Mouse (Mus musculus): Measurements from ENCODE around the gene Olfr998. TPM values are rescaled to one million over a fixed set of nuclear protein-coding genes. Genes with fewer than 3 reads are reported as not detected.
"Not testable (repeated sequence)": the region's sequence is repeated elsewhere in the genome, so short reads cannot be mapped to it uniquely, and the experiment has no call there.

Gene Olfr998
- polyA plus RNA-seq (2015; fragmentation: Nextera tagmentation; extraction: Ambion mirVana), result not detected in 2 replicates

DNA sequence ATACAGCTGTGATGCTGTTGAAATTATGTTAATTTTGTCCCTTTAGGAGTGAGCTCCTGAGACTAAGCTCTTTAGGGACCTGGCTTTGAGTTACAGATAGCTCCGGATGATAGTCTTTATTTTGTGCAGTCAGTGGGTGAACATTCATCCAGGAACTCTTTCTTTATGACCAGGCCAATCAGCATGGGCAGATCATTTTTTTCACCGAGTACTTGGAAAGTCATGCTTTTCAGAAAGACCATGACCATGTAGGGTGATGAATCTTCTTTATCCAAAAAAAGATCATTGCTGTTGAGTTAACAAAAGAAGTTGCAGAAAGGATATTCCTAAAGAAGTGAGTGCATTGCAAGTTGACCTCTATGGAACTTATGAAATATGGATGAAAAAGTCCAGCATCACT, at the start of gene Olfr998:
TSS of gene Olfr998 (plus strand) at position 301 of the 400 bp plus-strand sequence.
- not testable (repeated sequence) for H3K4me3 ChIP-seq; H3K4me2 ChIP-seq; H3K27me3 ChIP-seq; H3K9ac ChIP-seq; H3K36me3 ChIP-seq; ATAC-seq (ENCODE audit: low read depth); H3K9me3 ChIP-seq; H3K27ac ChIP-seq (replicated peaks); H3K4me1 ChIP-seq (replicated peaks)
- WGBS, result 89% methylated on average over 2 of the region's 2 CpGs

DNA sequence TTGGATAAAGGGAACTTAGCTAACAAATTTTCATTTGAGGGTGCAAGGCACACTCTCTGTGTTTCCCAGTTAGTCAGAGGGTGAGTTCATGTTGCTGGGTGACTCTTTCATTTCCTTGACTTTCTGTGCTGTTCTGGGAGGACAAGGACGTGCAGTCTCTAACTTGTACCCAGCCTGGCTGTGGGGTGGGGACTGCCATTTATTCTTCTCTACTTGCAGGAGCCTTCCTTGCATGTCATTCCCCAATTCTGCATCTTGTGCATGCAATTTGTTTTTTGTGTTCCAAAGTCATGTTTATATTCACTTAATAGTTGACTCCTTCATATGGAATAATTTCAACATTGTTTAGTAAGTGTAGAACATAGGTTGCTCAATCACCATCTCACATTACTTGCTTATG, 33.9 kb upstream of the Olfr998 start:
- no peaks in the 10 kb centered on the region for H3K4me1 ChIP-seq (replicated peaks)
- ATAC-seq (ENCODE audit: low read depth), result no peak

DNA sequence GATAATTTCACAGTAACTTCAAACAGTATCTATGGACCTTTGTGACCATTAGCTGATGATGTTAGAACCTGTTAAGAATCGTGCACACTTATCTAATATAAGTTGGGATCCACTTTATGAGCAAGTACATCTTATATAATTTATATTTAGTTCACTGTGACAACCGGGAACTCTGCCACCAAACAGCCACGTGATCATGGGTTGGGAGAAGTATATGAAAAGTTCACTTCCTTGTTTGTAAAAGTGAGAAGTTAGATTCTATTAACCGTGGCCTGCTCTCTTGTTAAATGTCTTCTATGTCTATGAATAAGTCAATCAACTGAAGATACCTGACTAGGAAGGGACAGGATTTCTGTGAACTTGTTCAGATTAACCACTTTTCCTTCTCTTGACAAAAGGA, 28.5 kb upstream of the Olfr998 start:
- Histone ChIP-seq H3K4me2 (no peak overlapping the region), H3K27ac (replicated peaks) (no peak overlapping the region), H3K9me3 (no peaks in the 10 kb centered on the region), H3K36me3 (no peaks in the 10 kb centered on the region), H3K27me3 (no peaks in the 10 kb centered on the region), H3K4me3 (no peak overlapping the region), H3K4me1 (replicated peaks) (no peaks in the 10 kb centered on the region), H3K9ac (no peak overlapping the region)
- ATAC-seq (ENCODE audit: low read depth), result no peak
- 73% methylated on average over 4 of the region's 4 CpGs for WGBS

More for the DNA sequence above, 33.9 kb upstream of the Olfr998 start:
- Histone ChIP-seq H3K36me3 (no peaks in the 10 kb centered on the region), H3K27ac (replicated peaks) (no peak overlapping the region), H3K4me3 (no peak overlapping the region), H3K9ac (no peak overlapping the region), H3K4me2 (no peak overlapping the region), H3K9me3 (no peaks in the 10 kb centered on the region), H3K27me3 (no peaks in the 10 kb centered on the region)
- WGBS, result 77% methylated on average over 1 of the region's 1 CpGs

DNA sequence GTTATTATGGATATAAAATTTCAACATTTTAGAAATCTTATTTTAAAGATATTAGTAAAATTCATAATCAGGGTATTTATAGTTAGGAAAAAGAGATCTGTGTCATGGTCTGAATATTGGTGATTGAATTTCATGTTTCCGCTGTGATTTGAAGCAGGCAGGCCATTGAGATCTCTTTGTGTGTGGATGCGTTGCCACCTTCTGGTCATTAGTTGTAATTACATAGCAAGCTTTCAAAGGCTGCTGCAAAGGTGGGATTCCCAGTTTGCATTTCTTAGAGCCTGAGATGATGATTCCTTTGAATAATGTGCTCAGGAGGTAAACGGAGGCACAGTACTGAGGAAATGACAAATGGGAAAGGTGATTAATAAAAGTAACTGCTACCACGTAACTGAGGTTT, 27.6 kb upstream of the Olfr998 start:
- H3K27ac ChIP-seq (replicated peaks), result no peak overlapping the region
- H3K9me3 ChIP-seq, result no peaks in the 10 kb centered on the region
- H3K4me3 ChIP-seq, result no peak overlapping the region
- no peaks in the 10 kb centered on the region for H3K27me3 ChIP-seq
- no peaks in the 10 kb centered on the region for H3K4me1 ChIP-seq (replicated peaks)
- no peak overlapping the region for H3K4me2 ChIP-seq
- H3K36me3 ChIP-seq, result no peaks in the 10 kb centered on the region
- 22% methylated on average over 4 of the region's 4 CpGs for WGBS
- peak; percentile 65; the same call in 1 of the 2 replicates for ATAC-seq (ENCODE audit: low read depth)
- H3K9ac ChIP-seq, result no peak overlapping the region

DNA sequence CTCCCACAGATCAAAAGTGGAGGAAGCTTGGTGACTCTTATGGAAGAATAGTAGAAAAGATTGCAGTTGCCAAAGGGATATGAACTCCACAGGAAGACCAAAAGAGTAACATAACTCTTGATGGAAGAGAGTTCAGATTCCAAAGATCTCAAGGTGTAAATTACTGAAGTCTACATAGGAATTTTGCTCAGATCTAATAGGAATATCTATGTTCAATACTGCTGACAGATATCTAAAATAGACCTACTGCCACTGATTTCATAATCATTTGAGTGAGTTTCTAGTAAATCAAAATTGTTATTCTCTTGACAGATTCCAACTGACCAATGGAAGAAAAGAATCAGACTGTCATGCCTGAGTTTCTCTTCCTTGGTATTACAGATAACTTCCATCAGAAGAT, 9.8 kb upstream of the Olfr998 start, which contains the start of gene Olfr996:
TSS of gene Olfr996 (plus strand) at position 301 of the 400 bp plus-strand sequence.
- no peaks in the 10 kb centered on the region for H3K27me3 ChIP-seq
- H3K4me3 ChIP-seq, result no peak within 1 kb of the TSS
- no peak for ATAC-seq (ENCODE audit: low read depth)
- no peak within 1 kb of the TSS for H3K9ac ChIP-seq
- no peaks in the 10 kb centered on the region for H3K36me3 ChIP-seq
- no peaks in the 10 kb centered on the region for H3K4me1 ChIP-seq (replicated peaks)
- H3K9me3 ChIP-seq, result no peaks in the 10 kb centered on the region
- no peak within 1 kb of the TSS for H3K27ac ChIP-seq (replicated peaks)
- no peak within 1 kb of the TSS for H3K4me2 ChIP-seq

DNA sequence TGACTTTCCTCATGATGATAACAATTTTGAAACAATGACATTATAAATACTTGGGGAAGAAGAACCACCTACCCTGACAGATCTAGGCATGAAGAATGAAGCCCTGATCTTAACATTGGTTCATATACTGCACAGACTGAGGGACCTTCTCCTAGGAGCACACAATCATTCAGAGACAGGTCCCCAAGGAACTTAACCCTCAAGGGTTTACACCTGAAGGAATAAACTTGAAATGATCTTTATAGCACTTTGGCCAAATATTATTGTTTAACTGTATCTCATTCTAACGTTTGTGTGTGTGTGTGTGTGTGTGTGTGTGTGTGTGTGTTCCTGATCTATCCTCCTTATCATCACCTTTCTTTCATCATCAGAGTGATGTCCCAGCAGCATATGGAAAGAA, 23.1 kb downstream of the Olfr998 start, which contains the start of gene Olfr1000:
TSS of gene Olfr1000 (minus strand) at position 101 of the 400 bp plus-strand sequence.
- no peaks in the 10 kb centered on the region for H3K4me1 ChIP-seq (replicated peaks)
- no peaks in the 10 kb centered on the region for H3K9me3 ChIP-seq
- H3K4me2 ChIP-seq, result no peak within 1 kb of the TSS
- no peak within 1 kb of the TSS for H3K27ac ChIP-seq (replicated peaks)
- no peaks in the 10 kb centered on the region for H3K27me3 ChIP-seq
- WGBS, result 72% methylated on average over 1 of the region's 1 CpGs
- no peak for ATAC-seq (ENCODE audit: low read depth)
- no peak within 1 kb of the TSS for H3K4me3 ChIP-seq
- no peaks in the 10 kb centered on the region for H3K36me3 ChIP-seq
- H3K9ac ChIP-seq, result no peak within 1 kb of the TSS

Other genes with a start within 250 kb of the Olfr998 start
- gene Olfr987, start 249.6 kb upstream of the Olfr998 start, polyA plus RNA-seq (2015; fragmentation: Nextera tagmentation; extraction: Ambion mirVana), result not detected in 2 replicates
- not detected in 2 replicates for gene Olfr988, start 225.7 kb upstream of the Olfr998 start, polyA plus RNA-seq (2015; fragmentation: Nextera tagmentation; extraction: Ambion mirVana)
- gene Olfr992, start 179.5 kb upstream of the Olfr998 start, polyA plus RNA-seq (2015; fragmentation: Nextera tagmentation; extraction: Ambion mirVana), result not detected in 2 replicates
- gene Olfr993, start 174.1 kb upstream of the Olfr998 start, polyA plus RNA-seq (2015; fragmentation: Nextera tagmentation; extraction: Ambion mirVana), result not detected in 2 replicates
- not detected in 2 replicates for gene Olfr994, start 152.5 kb upstream of the Olfr998 start, polyA plus RNA-seq (2015; fragmentation: Nextera tagmentation; extraction: Ambion mirVana)
- gene Olfr995, start 145.3 kb upstream of the Olfr998 start, polyA plus RNA-seq (2015; fragmentation: Nextera tagmentation; extraction: Ambion mirVana), result not detected in 2 replicates
- gene 4833423E24Rik, start 69.9 kb upstream of the Olfr998 start, polyA plus RNA-seq (2015; fragmentation: Nextera tagmentation; extraction: Ambion mirVana), result not detected in 2 replicates
- gene Olfr996, start 9.7 kb upstream of the Olfr998 start, polyA plus RNA-seq (2015; fragmentation: Nextera tagmentation; extraction: Ambion mirVana), result not detected in 2 replicates
- not detected in 2 replicates for gene Olfr1000, start 23.0 kb downstream of the Olfr998 start, polyA plus RNA-seq (2015; fragmentation: Nextera tagmentation; extraction: Ambion mirVana)
- gene Olfr1002, start 61.8 kb downstream of the Olfr998 start, polyA plus RNA-seq (2015; fragmentation: Nextera tagmentation; extraction: Ambion mirVana), result not detected in 2 replicates
- not detected in 2 replicates for gene Olfr154, start 75.5 kb downstream of the Olfr998 start, polyA plus RNA-seq (2015; fragmentation: Nextera tagmentation; extraction: Ambion mirVana)
- gene Olfr1006, start 89.8 kb downstream of the Olfr998 start, polyA plus RNA-seq (2015; fragmentation: Nextera tagmentation; extraction: Ambion mirVana), result not detected in 2 replicates
- not detected in 2 replicates for gene Olfr1008, start 100.5 kb downstream of the Olfr998 start, polyA plus RNA-seq (2015; fragmentation: Nextera tagmentation; extraction: Ambion mirVana)
- not detected in 2 replicates for gene Olfr1009, start 126.5 kb downstream of the Olfr998 start, polyA plus RNA-seq (2015; fragmentation: Nextera tagmentation; extraction: Ambion mirVana)
- not detected in 2 replicates for gene Olfr1012, start 173.8 kb downstream of the Olfr998 start, polyA plus RNA-seq (2015; fragmentation: Nextera tagmentation; extraction: Ambion mirVana)
- not detected in 2 replicates for gene Olfr1013, start 178.2 kb downstream of the Olfr998 start, polyA plus RNA-seq (2015; fragmentation: Nextera tagmentation; extraction: Ambion mirVana)
- not detected in 2 replicates for gene Olfr1014, start 183.8 kb downstream of the Olfr998 start, polyA plus RNA-seq (2015; fragmentation: Nextera tagmentation; extraction: Ambion mirVana)
- gene Olfr1015, start 193.1 kb downstream of the Olfr998 start, polyA plus RNA-seq (2015; fragmentation: Nextera tagmentation; extraction: Ambion mirVana), result not detected in 2 replicates
- gene Olfr1016, start 213.6 kb downstream of the Olfr998 start, polyA plus RNA-seq (2015; fragmentation: Nextera tagmentation; extraction: Ambion mirVana), result not detected in 2 replicates
- not detected in 2 replicates for gene Olfr1018, start 229.5 kb downstream of the Olfr998 start, polyA plus RNA-seq (2015; fragmentation: Nextera tagmentation; extraction: Ambion mirVana)